Mouse (Mus musculus): ENCODE measurements around the gene Ccl17. TPM values are rescaled to one million over a fixed set of nuclear protein-coding genes. Genes with fewer than 3 reads are reported as not detected.

Ccl17 gene
- polyA plus RNA-seq, 1 experiment from 2014 or later, result 0.32 TPM

- H3K4me2 ChIP-seq, result no peak overlapping the region
Observed at GRCm38 (mm10) chr8:94779534-94780294, 30.5 kb upstream of the Ccl17 start.

GRCm38 (mm10) chr8:94780491-94781154, 29.6 kb upstream of the Ccl17 start:
- WGBS, result 85% methylated on average over 21 of the region's 21 CpGs
- no peak overlapping the region for H3K9ac ChIP-seq
- no peaks in the 10 kb centered on the region for H3K27me3 ChIP-seq
- no peak overlapping the region for H3K27ac ChIP-seq
- H3K4me3 ChIP-seq, result no peak overlapping the region
- peaks cover 30% of the 10 kb centered on the region for H3K4me1 ChIP-seq
- H3K4me2 ChIP-seq, result no peak overlapping the region
- no peaks in the 10 kb centered on the region for H3K36me3 ChIP-seq
- no peaks in the 10 kb centered on the region for H3K9me3 ChIP-seq
- ATAC-seq (ENCODE audit: borderline replicate concordance, extremely low read depth, low FRiP score, low TSS enrichment), result no peak

More at GRCm38 (mm10) chr8:94779534-94780294, 30.5 kb upstream of the Ccl17 start:
- Histone ChIP-seq H3K9me3 (no peaks in the 10 kb centered on the region), H3K27ac (no peak overlapping the region), H3K27me3 (no peaks in the 10 kb centered on the region), H3K4me3 (no peak overlapping the region), H3K9ac (no peak overlapping the region), H3K36me3 (no peaks in the 10 kb centered on the region), H3K4me1 (peaks cover 24% of the 10 kb centered on the region)
- ATAC-seq (ENCODE audit: borderline replicate concordance, extremely low read depth, low FRiP score, low TSS enrichment), result no peak; the same call in 1 of the 2 replicates
- WGBS, result 91% methylated on average over 16 of the region's 16 CpGs

GRCm38 (mm10) chr8:94781155-94781837, 29.0 kb upstream of the Ccl17 start:
- Histone ChIP-seq H3K4me2 (no peak overlapping the region), H3K27ac (no peak overlapping the region), H3K9ac (no peak overlapping the region), H3K9me3 (no peaks in the 10 kb centered on the region), H3K4me1 (peaks cover 30% of the 10 kb centered on the region), H3K36me3 (no peaks in the 10 kb centered on the region), H3K4me3 (no peak overlapping the region), H3K27me3 (no peaks in the 10 kb centered on the region)
- no peak for ATAC-seq (ENCODE audit: borderline replicate concordance, extremely low read depth, low FRiP score, low TSS enrichment)
- 54% methylated on average over 7 of the region's 7 CpGs for WGBS

- H3K4me1 ChIP-seq, result peaks cover 30% of the 10 kb centered on the region
- H3K9ac ChIP-seq, result no peak overlapping the region
- no peak overlapping the region for H3K27ac ChIP-seq
- ATAC-seq (ENCODE audit: borderline replicate concordance, extremely low read depth, low FRiP score, low TSS enrichment), result 0 out of 2 replicates have a peak, but pooled peaks have one; percentile 28
- H3K27me3 ChIP-seq, result no peaks in the 10 kb centered on the region
- H3K4me2 ChIP-seq, result no peak overlapping the region
- 12% methylated on average over 11 of the region's 11 CpGs for WGBS
- H3K4me3 ChIP-seq, result no peak overlapping the region
- no peaks in the 10 kb centered on the region for H3K9me3 ChIP-seq
- H3K36me3 ChIP-seq, result no peaks in the 10 kb centered on the region
Observed at GRCm38 (mm10) chr8:94781838-94782235, 28.4 kb upstream of the Ccl17 start.

GRCm38 (mm10) chr8:94783890-94784289, 26.4 kb upstream of the Ccl17 start:
- ATAC-seq (ENCODE audit: borderline replicate concordance, extremely low read depth, low FRiP score, low TSS enrichment), result no peak
- Histone ChIP-seq H3K36me3 (no peaks in the 10 kb centered on the region), H3K27ac (no peak overlapping the region), H3K27me3 (no peaks in the 10 kb centered on the region), H3K9ac (no peak overlapping the region), H3K4me2 (no peak overlapping the region), H3K4me1 (peaks cover 17% of the 10 kb centered on the region), H3K4me3 (no peak overlapping the region), H3K9me3 (no peaks in the 10 kb centered on the region)
- 58% methylated on average over 4 of the region's 4 CpGs for WGBS

GRCm38 (mm10) chr8:94785247-94785985, 24.8 kb upstream of the Ccl17 start:
- Histone ChIP-seq H3K27ac (peak overlapping the region; percentile 84), H3K4me1 (peaks cover 16% of the 10 kb centered on the region), H3K9ac (no peak overlapping the region), H3K27me3 (no peaks in the 10 kb centered on the region), H3K9me3 (no peaks in the 10 kb centered on the region), H3K4me2 (no peak overlapping the region), H3K4me3 (no peak overlapping the region), H3K36me3 (no peaks in the 10 kb centered on the region)
- WGBS, result 41% methylated on average over 12 of the region's 12 CpGs
- ATAC-seq (ENCODE audit: borderline replicate concordance, extremely low read depth, low FRiP score, low TSS enrichment), result peak; percentile 53; the same call in 1 of the 2 replicates

- no peak overlapping the region for H3K9ac ChIP-seq
- ATAC-seq (ENCODE audit: borderline replicate concordance, extremely low read depth, low FRiP score, low TSS enrichment), result no peak
- H3K4me1 ChIP-seq, result peaks cover 16% of the 10 kb centered on the region
- H3K9me3 ChIP-seq, result no peaks in the 10 kb centered on the region
- no peak overlapping the region for H3K4me2 ChIP-seq
- 58% methylated on average over 6 of the region's 6 CpGs for WGBS
- H3K27me3 ChIP-seq, result no peaks in the 10 kb centered on the region
- peak overlapping the region; percentile 84; the same call in 1 of the 2 replicates for H3K27ac ChIP-seq
- no peaks in the 10 kb centered on the region for H3K36me3 ChIP-seq
- H3K4me3 ChIP-seq, result no peak overlapping the region
Observed at GRCm38 (mm10) chr8:94785995-94786595, 24.2 kb upstream of the Ccl17 start.

- Histone ChIP-seq H3K9ac (no peak overlapping the region), H3K27me3 (no peaks in the 10 kb centered on the region), H3K4me1 (peaks cover 11% of the 10 kb centered on the region), H3K36me3 (no peaks in the 10 kb centered on the region), H3K4me3 (no peak overlapping the region), H3K4me2 (no peak overlapping the region), H3K27ac (no peak overlapping the region; the same call in 1 of the 2 replicates), H3K9me3 (no peaks in the 10 kb centered on the region)
- peak; percentile 71 for ATAC-seq (ENCODE audit: borderline replicate concordance, extremely low read depth, low FRiP score, low TSS enrichment)
- 52% methylated on average over 15 of the region's 15 CpGs for WGBS
Observed at GRCm38 (mm10) chr8:94787524-94788501, 22.4 kb upstream of the Ccl17 start.

GRCm38 (mm10) chr8:94789256-94789955, 20.8 kb upstream of the Ccl17 start:
- Histone ChIP-seq H3K36me3 (no peaks in the 10 kb centered on the region), H3K9ac (no peak overlapping the region), H3K27ac (no peak overlapping the region), H3K27me3 (no peaks in the 10 kb centered on the region), H3K4me3 (no peak overlapping the region), H3K4me2 (no peak overlapping the region), H3K4me1 (peaks cover 9% of the 10 kb centered on the region), H3K9me3 (no peaks in the 10 kb centered on the region)
- no peak for ATAC-seq (ENCODE audit: borderline replicate concordance, extremely low read depth, low FRiP score, low TSS enrichment)
- WGBS, result 82% methylated on average over 10 of the region's 10 CpGs

DNA sequence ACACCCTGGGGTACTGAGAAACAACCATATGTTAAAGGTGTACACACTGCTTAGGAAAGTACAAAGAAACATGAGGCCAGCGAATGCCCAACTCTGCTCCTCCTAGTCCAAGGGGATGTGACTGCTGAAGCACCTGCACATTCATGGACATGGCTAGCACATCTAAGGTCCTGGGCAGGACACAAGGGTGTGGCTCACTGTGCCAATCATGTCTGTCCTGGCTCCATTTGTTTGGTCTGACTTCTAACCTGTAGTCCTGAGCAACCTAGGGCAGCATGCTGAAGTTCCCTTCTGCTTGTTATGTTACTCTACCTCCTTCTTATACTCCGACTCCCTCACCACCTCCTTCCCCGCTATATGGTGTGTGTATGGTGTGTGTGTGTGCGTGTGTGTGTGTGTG, 15.9 kb upstream of the Ccl17 start:
- Histone ChIP-seq H3K4me1 (no peaks in the 10 kb centered on the region), H3K27ac (no peak overlapping the region), H3K4me3 (no peak overlapping the region), H3K9me3 (no peaks in the 10 kb centered on the region), H3K27me3 (no peaks in the 10 kb centered on the region), H3K9ac (no peak overlapping the region), H3K4me2 (no peak overlapping the region), H3K36me3 (no peaks in the 10 kb centered on the region)
- 86% methylated on average over 4 of the region's 4 CpGs for WGBS
- ATAC-seq (ENCODE audit: borderline replicate concordance, extremely low read depth, low FRiP score, low TSS enrichment), result no peak

Data from lung, embryonic 15.5 days (tissue).